ENCODE assay signal across 19 mouse cellular contexts in genomic region chr7:97312856-97313255, GRCm38 (mm10).
"Had no signal": no experiment of that assay in that cellular context is flagged by ENCODE, and none has a peak within 500 bp of the region (broad histone marks: within the 10 kb centered on the region; RNA-seq: fewer than 3 reads in every experiment).

No protein-coding gene starts in this region.

- H3K27me3 ChIP-seq: limb, embryonic 13.5 days; liver, embryonic 12.5 days; liver, embryonic 15.5 days; lung, embryonic 15.5 days; neural tube, embryonic 12.5 days; neural tube, embryonic 15.5 days had no signal

- ATAC-seq: intestine, postnatal 0 days; liver, embryonic 12.5 days had no signal

- H3K4me3 ChIP-seq: layer of hippocampus, adult 2 months; limb, embryonic 10.5 days; limb, embryonic 13.5 days; liver, embryonic 12.5 days; liver, embryonic 15.5 days; lung, embryonic 15.5 days; megakaryocyte, embryonic 14.5 days; midbrain, embryonic 10.5 days; neural tube, embryonic 12.5 days; neural tube, embryonic 15.5 days had no signal

- H3K9me3 ChIP-seq: limb, embryonic 10.5 days; limb, embryonic 13.5 days; liver, embryonic 12.5 days; liver, embryonic 15.5 days; lung, embryonic 15.5 days; midbrain, embryonic 10.5 days; neural tube, embryonic 12.5 days; neural tube, embryonic 15.5 days had no signal

- H3K27ac ChIP-seq: layer of hippocampus, adult 2 months; limb, embryonic 10.5 days; limb, embryonic 13.5 days; liver, embryonic 12.5 days; liver, embryonic 15.5 days; lung, embryonic 15.5 days; midbrain, embryonic 10.5 days; neural tube, embryonic 12.5 days; neural tube, embryonic 15.5 days had no signal

- H3K4me2 ChIP-seq: limb, embryonic 13.5 days; liver, embryonic 12.5 days; liver, embryonic 15.5 days; lung, embryonic 15.5 days; neural tube, embryonic 12.5 days; neural tube, embryonic 15.5 days had no signal

- H3K4me1 ChIP-seq: limb, embryonic 10.5 days; limb, embryonic 13.5 days; liver, embryonic 12.5 days; liver, embryonic 15.5 days; lung, embryonic 15.5 days; midbrain, embryonic 10.5 days; neural tube, embryonic 12.5 days; neural tube, embryonic 15.5 days had no signal

- H3K9ac ChIP-seq: limb, embryonic 13.5 days; liver, embryonic 12.5 days; liver, embryonic 15.5 days; lung, embryonic 15.5 days; neural tube, embryonic 12.5 days; neural tube, embryonic 15.5 days had no signal

- DNase-seq: kidney, postnatal 25 days; layer of hippocampus, adult 9-11 months; liver; lung, adult 18-20 months; lung, postnatal 10 days; lung, postnatal 36 days; midbrain, embryonic 14.5 days; thymus, postnatal 36 days had no signal
